Mouse (Mus musculus) C2C12 (cell line): ENCODE data around the gene Igfbpl1. TPM values are rescaled to one million over a fixed set of nuclear protein-coding genes. Genes with fewer than 3 reads are reported as not detected.

Experiments
- H3K27me3 ChIP-seq: one replicate; pipeline ENCODE4 v1.6.1; 2011; ENCODE audit not compliant: control insufficient read depth, insufficient read depth, insufficient read length
- H3K36me3 ChIP-seq: one replicate; pipeline ENCODE4 v1.6.1; 2011; ENCODE audit not compliant: control insufficient read depth, insufficient read depth
- H3K4me3 ChIP-seq: one replicate; pipeline ENCODE4 v1.5.1; 2011; ENCODE audit warnings: mild to moderate bottlenecking, control low read depth; ENCODE audit not compliant: poor library complexity, insufficient read depth, severe bottlenecking
- H3K79me2 ChIP-seq: one replicate; pipeline ENCODE4 v1.6.1; 2011; ENCODE audit not compliant: control insufficient read depth, insufficient read depth
- H3K79me3 ChIP-seq: one replicate; pipeline ENCODE4 v1.6.1; 2011; ENCODE audit warnings: low read depth, control low read depth
- H3ac ChIP-seq: one replicate; pipeline ENCODE3; 2011; ENCODE audit warnings: low read depth; ENCODE audit not compliant: control insufficient read depth, insufficient read length
- CEBPB ChIP-seq: IDR thresholded peaks from one replicate; pipeline ENCODE4 v1.6.1; 2011; ENCODE audit warnings: low read depth, mild to moderate bottlenecking, control low read depth, moderate library complexity
- CTCF ChIP-seq: IDR thresholded peaks from one replicate; pipeline ENCODE4 v1.5.1; 2011; ENCODE audit not compliant: control insufficient read depth, insufficient read depth, insufficient read length
- FOSL1 ChIP-seq: IDR thresholded peaks from one replicate; pipeline ENCODE4 v1.8.0; 2011; ENCODE audit warnings: mild to moderate bottlenecking, low read length; ENCODE audit not compliant: poor library complexity, insufficient read depth, severe bottlenecking
- MAX ChIP-seq: IDR thresholded peaks from one replicate; pipeline ENCODE4 v1.6.1; 2011; ENCODE audit warnings: mild to moderate bottlenecking, control low read depth
- MYOD1 ChIP-seq: IDR thresholded peaks from one replicate; pipeline ENCODE4 v1.6.1; 2011; ENCODE audit warnings: low read depth; ENCODE audit not compliant: control insufficient read depth, insufficient read length
- MYOG ChIP-seq: IDR thresholded peaks from one replicate; pipeline ENCODE4 v1.6.1; 2011; ENCODE audit not compliant: control insufficient read depth, insufficient read length; ENCODE audit errors: extremely low read depth
- USF1 ChIP-seq: IDR thresholded peaks from one replicate; pipeline ENCODE4 v1.6.1; 2011; ENCODE audit warnings: low read depth, mild to moderate bottlenecking, control low read depth, moderate library complexity
- polyA plus RNA-seq: library from polyadenylated mRNA; unstranded; fragments of >200 nt; fragmentation: generic; extraction: Trizol; gene quantifications from one replicate; pipeline ENCODE4 v1.2.1, GENCODE M21; 2012; ENCODE audit warnings: missing spikeins

Igfbpl1 gene
- polyA plus RNA-seq, 1 experiment, result not detected

GRCm38 (mm10) chr4:45844355-45844754 lies 17.6 kb upstream of the Igfbpl1 start:
- TF ChIP-seq USF1 (no peak), MAX (no peak), MYOG (no peak), CEBPB (no peak), FOSL1 (no peak), MYOD1 (no peak), CTCF (no peak)
- Histone ChIP-seq H3K79me3 (no peaks in the 10 kb centered on the region), H3K36me3 (no peaks in the 10 kb centered on the region), H3K4me3 (no peak overlapping the region), H3ac (no peak overlapping the region), H3K27me3 (peaks cover 29% of the 10 kb centered on the region), H3K79me2 (no peaks in the 10 kb centered on the region)

GRCm38 (mm10) chr4:45833461-45833860 lies 6.7 kb upstream of the Igfbpl1 start:
- TF ChIP-seq MAX (no peak), MYOG (no peak), MYOD1 (no peak), USF1 (no peak), FOSL1 (no peak), CTCF (no peak), CEBPB (no peak)
- peaks cover 53% of the 10 kb centered on the region for H3K27me3 ChIP-seq
- no peaks in the 10 kb centered on the region for H3K79me2 ChIP-seq
- no peaks in the 10 kb centered on the region for H3K79me3 ChIP-seq
- no peak overlapping the region for H3ac ChIP-seq
- no peak overlapping the region for H3K4me3 ChIP-seq
- H3K36me3 ChIP-seq, result no peaks in the 10 kb centered on the region

- Histone ChIP-seq H3K36me3 (no peaks in the 10 kb centered on the region), H3K79me3 (no peaks in the 10 kb centered on the region), H3K4me3 (no peak overlapping the region), H3K79me2 (no peaks in the 10 kb centered on the region), H3ac (no peak overlapping the region), H3K27me3 (peaks cover 65% of the 10 kb centered on the region)
- no peak for TF ChIP-seq CTCF
- no peak for TF ChIP-seq MYOD1
- no peak for TF ChIP-seq MYOG
- no peak for TF ChIP-seq FOSL1
- TF ChIP-seq CEBPB, result no peak
- TF ChIP-seq MAX, result no peak
- TF ChIP-seq USF1, result no peak
These were observed 5.3 kb upstream of the Igfbpl1 start for GRCm38 (mm10) chr4:45831996-45832395.

GRCm38 (mm10) chr4:45829907-45830759 lies 3.4 kb upstream of the Igfbpl1 start:
- no peak overlapping the region for H3ac ChIP-seq
- H3K36me3 ChIP-seq, result no peaks in the 10 kb centered on the region
- H3K79me3 ChIP-seq, result no peaks in the 10 kb centered on the region
- H3K4me3 ChIP-seq, result no peak overlapping the region
- TF ChIP-seq MYOG (no peak), MAX (no peak), CTCF (no peak), FOSL1 (no peak), MYOD1 (no peak), USF1 (no peak), CEBPB (no peak)
- H3K79me2 ChIP-seq, result no peaks in the 10 kb centered on the region
- H3K27me3 ChIP-seq, result peaks cover 80% of the 10 kb centered on the region

GRCm38 (mm10) chr4:45824761-45825556 lies 1.8 kb downstream of the Igfbpl1 start:
- Histone ChIP-seq H3K79me3 (no peaks in the 10 kb centered on the region), H3K4me3 (no peak overlapping the region), H3ac (no peak overlapping the region), H3K27me3 (peaks cover 80% of the 10 kb centered on the region), H3K79me2 (no peaks in the 10 kb centered on the region), H3K36me3 (no peaks in the 10 kb centered on the region)
- TF ChIP-seq MAX (no peak), CEBPB (no peak), FOSL1 (no peak), MYOD1 (no peak), USF1 (no peak), CTCF (no peak), MYOG (no peak)
